Mouse (Mus musculus) regulatory T cell (primary cell): ENCODE measurements around the gene Olfr921.

Experiments used
- in situ Hi-C: fragments of 300-600 bp; cut with MboI, MseI; formaldehyde crosslinking; loops from one replicate; pipeline ENCODE4 v1.15.1; 2025; ENCODE audit warnings: high pct_unique_total_duplicates

Gene Olfr921

DNA sequence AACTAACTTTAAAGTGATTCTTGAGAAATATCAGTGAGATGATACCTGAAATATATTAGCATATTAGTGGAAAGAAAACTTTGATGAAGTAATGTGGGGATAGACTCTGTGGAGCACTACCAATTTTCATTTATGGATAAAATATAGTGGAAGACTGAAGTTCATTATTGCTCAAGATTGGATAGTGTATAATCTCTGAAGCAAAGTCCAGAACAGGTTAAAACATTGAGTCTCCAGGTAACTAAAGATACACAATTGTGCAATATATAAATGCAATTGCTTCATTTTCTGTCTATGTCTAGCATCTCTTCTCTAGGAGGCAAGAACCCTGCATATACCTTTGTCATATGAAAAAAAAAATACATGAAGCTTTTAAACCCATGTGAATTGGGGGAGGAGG lies at the start of gene Olfr921:
Gene Olfr921, plus strand, starts transcription at position 301 of the 400 bp plus-strand sequence.
- in situ Hi-C loops = no loop called here

- in situ Hi-C loops = no loop called here
Measured at GRCm38 (mm10) chr9:38724044-38724443, 48.8 kb upstream of the Olfr921 start.

- in situ Hi-C loops = no loop called here
Measured at GRCm38 (mm10) chr9:38728218-38728617, 44.6 kb upstream of the Olfr921 start.

DNA sequence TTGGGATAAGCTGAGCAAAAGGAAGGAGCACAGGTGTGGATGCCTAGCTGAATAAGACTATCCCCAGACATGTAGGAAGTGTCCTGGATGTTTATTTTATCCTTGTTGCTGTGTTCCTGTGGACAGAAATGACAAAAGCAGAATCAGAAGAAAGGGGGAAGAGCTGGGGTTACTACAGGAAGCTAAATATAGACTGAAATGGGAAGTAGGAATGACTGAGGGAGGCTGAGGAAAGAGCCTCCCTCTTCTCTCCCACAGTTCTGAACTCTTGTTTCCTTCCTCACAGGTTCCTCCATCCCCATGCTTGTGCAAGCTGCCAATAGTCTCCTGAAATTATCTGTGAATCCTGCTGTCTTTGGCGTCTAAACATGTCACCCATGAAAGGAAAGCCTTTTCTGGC lies 31.5 kb upstream of the Olfr921 start:
- in situ Hi-C loops = no loop called here

- in situ Hi-C loops = no loop called here
Measured at GRCm38 (mm10) chr9:38744619-38745315, 28.1 kb upstream of the Olfr921 start.

DNA sequence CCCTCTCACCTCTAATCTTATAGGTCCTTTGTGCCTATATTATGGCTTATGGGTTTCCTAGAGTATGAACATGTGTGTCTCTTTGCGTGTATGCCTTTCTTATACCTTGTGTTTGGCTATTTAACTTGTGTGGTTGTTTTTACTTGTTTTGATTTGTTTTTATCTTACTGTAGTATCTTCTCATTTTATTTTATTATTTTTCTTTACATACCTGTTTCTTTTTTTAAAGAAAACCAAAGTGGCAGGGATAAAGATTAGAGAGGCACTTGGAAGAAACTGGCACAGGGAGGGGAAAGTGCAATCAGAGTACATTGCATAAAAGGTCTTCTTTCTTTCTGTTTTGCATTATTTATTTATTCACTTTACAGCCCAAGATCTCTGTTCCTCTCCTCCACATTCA lies 20.9 kb upstream of the Olfr921 start, which contains the start of gene Olfr920:
Gene Olfr920, plus strand, starts transcription at position 301 of the 400 bp plus-strand sequence.
- in situ Hi-C loops = no loop called here

DNA sequence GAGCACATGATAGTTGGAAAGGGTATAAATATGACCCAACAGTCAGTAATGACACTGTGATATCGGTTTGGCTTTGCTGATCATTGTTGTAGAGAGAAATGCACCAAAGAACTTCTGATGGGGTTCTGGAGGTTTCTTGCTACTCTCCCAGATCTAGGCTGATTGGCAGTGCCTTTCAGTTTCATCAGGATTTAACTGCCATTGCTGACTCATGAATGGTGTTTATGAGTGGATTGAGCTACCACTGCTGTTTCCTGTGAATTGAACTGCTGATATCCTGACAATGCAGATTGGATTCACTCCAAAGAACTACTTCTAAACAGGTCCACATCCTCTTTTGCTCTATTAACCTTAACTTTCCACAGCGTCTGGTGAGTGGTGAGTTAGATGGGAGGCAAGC lies 19.8 kb downstream of the Olfr921 start:
- in situ Hi-C loops = no loop called here

- in situ Hi-C loops = no loop called here
Measured at GRCm38 (mm10) chr9:38805696-38806095, 32.8 kb downstream of the Olfr921 start.

DNA sequence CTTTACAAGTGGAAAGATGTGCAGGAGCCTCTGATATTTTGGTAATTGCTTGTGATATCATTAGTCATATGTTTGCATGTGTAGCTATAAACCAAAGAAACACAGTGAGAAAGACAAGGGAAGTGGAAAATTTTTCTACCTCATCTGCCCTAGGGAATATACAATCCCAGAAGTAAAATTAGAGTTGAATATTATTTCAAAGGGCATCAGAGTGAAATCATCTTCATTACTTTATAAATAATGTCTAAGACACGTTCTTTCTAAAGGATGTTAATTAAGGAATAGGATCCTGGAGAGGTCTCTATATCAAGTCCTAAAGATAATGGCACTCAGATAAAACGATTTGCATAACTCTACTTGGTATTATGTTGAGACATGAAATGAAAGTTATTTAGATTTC lies 41.4 kb downstream of the Olfr921 start, which contains the start of gene Olfr922:
Gene Olfr922, plus strand, starts transcription at position 301 of the 400 bp plus-strand sequence.
- in situ Hi-C loops = no loop called here

DNA sequence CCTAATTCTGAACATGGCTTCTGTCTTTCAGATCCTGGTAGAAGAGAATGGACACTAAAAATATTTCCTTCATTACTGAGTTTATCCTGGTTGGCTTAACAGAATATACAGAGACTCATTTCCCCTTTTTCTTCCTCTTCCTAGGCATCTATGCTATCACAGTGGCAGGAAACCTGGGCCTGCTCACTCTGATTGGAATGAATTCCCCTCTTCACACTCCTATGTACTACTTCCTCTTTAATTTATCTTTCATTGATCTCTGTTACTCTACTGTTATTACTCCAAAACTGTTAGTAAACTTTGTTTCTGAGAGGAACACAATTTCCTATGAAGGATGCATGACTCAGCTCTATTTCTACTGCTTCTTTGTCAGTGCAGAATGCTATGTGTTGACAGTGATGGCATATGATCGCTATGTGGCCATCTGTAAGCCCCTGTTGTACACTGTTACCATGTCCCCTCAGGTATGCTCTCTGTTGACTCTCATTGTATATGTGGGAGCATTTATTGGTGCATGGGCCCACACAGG lies 42.7 kb downstream of the Olfr921 start:
- in situ Hi-C loops = no loop called here

GRCm38 (mm10) chr9:38826245-38826644 lies 53.4 kb downstream of the Olfr921 start, which contains the start of gene Olfr923:
Olfr923 (plus strand) TSS chr9:38826545.
- in situ Hi-C loops = no loop called here
